Mouse (Mus musculus) olfactory bulb, adult 2 months (tissue): ENCODE measurements around the gene Cables2. TPM values are rescaled to one million over a fixed set of nuclear protein-coding genes. Genes with fewer than 3 reads are reported as not detected.

Experiments
- H3K27ac ChIP-seq: fragments of 200-500 bp; 2 replicates; pipeline ENCODE4 v1.5.1; 2012; ENCODE audit warnings: low read depth, low read length; ENCODE audit not compliant: insufficient read depth
- H3K4me1 ChIP-seq: fragments of 200-500 bp; 2 replicates; pipeline ENCODE4 v1.6.1; 2012; ENCODE audit warnings: low read length; ENCODE audit not compliant: control insufficient read depth, insufficient read depth
- H3K4me3 ChIP-seq: fragments of 200-500 bp; 2 replicates; pipeline ENCODE4 v1.5.1; 2012; ENCODE audit warnings: mild to moderate bottlenecking, low read depth, low read length, moderate library complexity; ENCODE audit not compliant: insufficient read depth
- CTCF ChIP-seq: fragments of 200-500 bp; IDR thresholded peaks from 2 replicates; pipeline ENCODE4 v1.5.1; 2012; ENCODE audit warnings: low read depth, mild to moderate bottlenecking, low read length, moderate library complexity; ENCODE audit not compliant: insufficient read depth
- POLR2A ChIP-seq: fragments of 200-500 bp; IDR thresholded peaks from 2 replicates; pipeline ENCODE4 v1.6.1; 2012; ENCODE audit warnings: mild to moderate bottlenecking, low read depth, low read length, moderate library complexity; ENCODE audit not compliant: insufficient read depth
- WGBS: fragments of 180-500 bp; shearing (Covaris S2); methylation state at CpG from one replicate; pipeline ENCODE4 v1.1.7; 2018; 5-methylcytosine and 5-hydroxymethylcytosine counted together
- polyA plus RNA-seq: library from polyadenylated mRNA; stranded (reverse); fragments of >200 nt; gene quantifications from 2 replicates; pipeline ENCODE4 v1.2.4, GENCODE M21; 2012; ENCODE audit warnings: low replicate concordance; ENCODE audit not compliant: missing spikeins, insufficient read depth, insufficient read length

The Cables2 gene
- polyA plus RNA-seq, 1 experiment: not detected

GRCm38 (mm10) chr2:180257963-180258865, 15.1 kb downstream of the Cables2 start:
- TF ChIP-seq POLR2A: no peak
- no peak for TF ChIP-seq CTCF
- H3K4me1 ChIP-seq: peaks cover 6% of the 10 kb centered on the region; the same call in 1 of the 2 replicates
- H3K4me3 ChIP-seq: peak overlapping the region; percentile 69
- H3K27ac ChIP-seq: no peak overlapping the region
- WGBS: 50% methylated on average over 11 of the region's 11 CpGs

GRCm38 (mm10) chr2:180257001-180257521, 16.2 kb downstream of the Cables2 start, which contains the start of gene Rps21:
TSS of gene Rps21 (plus strand) at chr2:180257377.
- WGBS: under 1% methylated on average over 38 of the region's 38 CpGs
- TF ChIP-seq CTCF: no peak
- TF ChIP-seq POLR2A: peak; percentile 59; the same call in 1 of the 2 replicates
- Histone ChIP-seq H3K4me3 (peak within 1 kb of the TSS; percentile 69), H3K4me1 (peaks cover 6% of the 10 kb centered on the region; the same call in 1 of the 2 replicates), H3K27ac (peak within 1 kb of the TSS; percentile 40)

DNA sequence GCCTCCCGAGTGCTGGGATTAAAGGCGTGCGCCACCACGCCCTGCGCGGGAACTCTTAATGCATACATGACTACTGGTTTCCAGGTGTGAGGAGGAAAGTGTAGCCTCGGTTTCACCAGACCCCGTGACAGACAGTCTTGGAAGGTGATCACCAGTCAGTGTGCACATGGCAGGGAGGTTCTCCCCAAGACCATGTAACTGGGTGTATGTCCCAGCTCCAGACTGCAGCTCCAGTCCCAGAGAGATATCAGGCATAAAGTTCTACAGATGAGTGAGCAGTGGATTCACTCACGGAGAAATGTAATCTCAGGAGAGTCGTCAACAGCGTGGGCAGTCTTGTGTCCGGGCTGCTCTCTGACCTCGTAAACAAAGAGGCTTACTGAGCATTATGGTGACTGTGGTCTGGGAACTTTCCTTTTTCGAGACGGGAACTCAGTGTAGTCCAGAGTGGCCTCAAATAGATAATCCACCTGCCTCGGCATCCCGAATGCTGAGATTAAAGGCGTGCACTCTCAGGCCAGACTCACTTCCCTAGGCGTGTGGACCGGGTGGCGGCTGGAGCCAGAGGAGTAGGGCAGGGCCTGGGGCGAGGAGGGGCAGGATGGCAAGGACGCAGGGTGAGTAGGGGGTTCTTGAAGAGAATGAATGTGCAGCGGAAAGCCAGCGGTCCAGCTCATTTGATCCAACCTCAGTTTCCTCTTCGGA, 16.8 kb downstream of the Cables2 start:
- WGBS: 25% methylated on average over 26 of the region's 26 CpGs
- peaks cover 6% of the 10 kb centered on the region; the same call in 1 of the 2 replicates for H3K4me1 ChIP-seq
- H3K4me3 ChIP-seq: peak overlapping the region; percentile 69
- H3K27ac ChIP-seq: peak overlapping the region; percentile 40
- TF ChIP-seq CTCF: no peak

GRCm38 (mm10) chr2:180255701-180256100, 17.6 kb downstream of the Cables2 start:
- H3K27ac ChIP-seq: no peak overlapping the region
- H3K4me1 ChIP-seq: peaks cover 10% of the 10 kb centered on the region
- no peak overlapping the region for H3K4me3 ChIP-seq
- WGBS: 85% methylated on average over 9 of the region's 9 CpGs
- no peak for TF ChIP-seq POLR2A
- TF ChIP-seq CTCF: no peak

GRCm38 (mm10) chr2:180254436-180255209, 18.7 kb downstream of the Cables2 start:
- Histone ChIP-seq H3K27ac (no peak overlapping the region), H3K4me3 (no peak overlapping the region), H3K4me1 (peaks cover 10% of the 10 kb centered on the region)
- TF ChIP-seq CTCF (no peak), POLR2A (no peak)
- 96% methylated on average over 5 of the region's 5 CpGs for WGBS

GRCm38 (mm10) chr2:180251838-180252237, 21.5 kb downstream of the Cables2 start:
- peaks cover 15% of the 10 kb centered on the region for H3K4me1 ChIP-seq
- no peak overlapping the region for H3K27ac ChIP-seq
- 39% methylated on average over 3 of the region's 3 CpGs for whole genome bisulfite sequencing
- H3K4me3 ChIP-seq: no peak overlapping the region
- TF ChIP-seq POLR2A (no peak), CTCF (no peak)

- peaks cover 9% of the 10 kb centered on the region for H3K4me1 ChIP-seq
- 22% methylated on average over 11 of the region's 11 CpGs for WGBS
- H3K27ac ChIP-seq: no peak overlapping the region
- TF ChIP-seq POLR2A: no peak
- TF ChIP-seq CTCF: peak; percentile 44
- H3K4me3 ChIP-seq: no peak overlapping the region
Observed at GRCm38 (mm10) chr2:180250930-180251611, 22.2 kb downstream of the Cables2 start.
